Mouse (Mus musculus): Measurements from ENCODE around the gene Zmiz1.

Zmiz1 gene

GRCm38 (mm10) chr14:25489336-25490078 is 30.5 kb downstream of the Zmiz1 start:
- DNase-seq (ENCODE audit: low spot score in 2 of 2), result no peak

GRCm38 (mm10) chr14:25491961-25492360 is 33.0 kb downstream of the Zmiz1 start:
- DNase-seq (ENCODE audit: low spot score in 2 of 2), result no peak

- DNase-seq (ENCODE audit: low spot score in 2 of 2), result no peak
Measured at GRCm38 (mm10) chr14:25492567-25493279, 33.7 kb downstream of the Zmiz1 start.

- no peak for DNase-seq (ENCODE audit: low spot score in 2 of 2)
Measured at GRCm38 (mm10) chr14:25493301-25494241, 34.6 kb downstream of the Zmiz1 start.

- DNase-seq (ENCODE audit: low spot score in 2 of 2), result no peak
Measured at GRCm38 (mm10) chr14:25494778-25495177, 35.8 kb downstream of the Zmiz1 start.

- DNase-seq (ENCODE audit: low spot score in 2 of 2), result peak in 1 of 2 experiments; percentile 64
Measured at GRCm38 (mm10) chr14:25496116-25496515, 37.1 kb downstream of the Zmiz1 start.

- DNase-seq (ENCODE audit: low spot score in 2 of 2), result no peak
Measured at GRCm38 (mm10) chr14:25496989-25497388, 38.0 kb downstream of the Zmiz1 start.

GRCm38 (mm10) chr14:25497596-25497995 is 38.6 kb downstream of the Zmiz1 start:
- peak; percentile 18 to 53 for DNase-seq (ENCODE audit: low spot score in 2 of 2)

GRCm38 (mm10) chr14:25498367-25498766 is 39.4 kb downstream of the Zmiz1 start:
- no peak for DNase-seq (ENCODE audit: low spot score in 2 of 2)

GRCm38 (mm10) chr14:25499526-25499925 is 40.5 kb downstream of the Zmiz1 start:
- no peak for DNase-seq (ENCODE audit: low spot score in 2 of 2)

- DNase-seq (ENCODE audit: low spot score in 2 of 2), result no peak
Measured at GRCm38 (mm10) chr14:25500511-25501120, 41.6 kb downstream of the Zmiz1 start.

GRCm38 (mm10) chr14:25501481-25501880 is 42.5 kb downstream of the Zmiz1 start:
- DNase-seq (ENCODE audit: low spot score in 2 of 2), result no peak

- DNase-seq (ENCODE audit: low spot score in 2 of 2), result no peak
Measured at GRCm38 (mm10) chr14:25502355-25502754, 43.4 kb downstream of the Zmiz1 start.

- no peak for DNase-seq (ENCODE audit: low spot score in 2 of 2)
Measured at GRCm38 (mm10) chr14:25504241-25504640, 45.3 kb downstream of the Zmiz1 start.

GRCm38 (mm10) chr14:25505201-25505671 is 46.3 kb downstream of the Zmiz1 start:
- no peak for DNase-seq (ENCODE audit: low spot score in 2 of 2)

- DNase-seq (ENCODE audit: low spot score in 2 of 2), result no peak
Measured at GRCm38 (mm10) chr14:25508111-25508756, 49.2 kb downstream of the Zmiz1 start.

GRCm38 (mm10) chr14:25508757-25509139 is 49.8 kb downstream of the Zmiz1 start:
- DNase-seq (ENCODE audit: low spot score in 2 of 2), result no peak

- no peak for DNase-seq (ENCODE audit: low spot score in 2 of 2)
Measured at GRCm38 (mm10) chr14:25509450-25510129, 50.6 kb downstream of the Zmiz1 start.

GRCm38 (mm10) chr14:25510362-25510761 is 51.4 kb downstream of the Zmiz1 start:
- no peak for DNase-seq (ENCODE audit: low spot score in 2 of 2)

- DNase-seq (ENCODE audit: low spot score in 2 of 2), result no peak
Measured at GRCm38 (mm10) chr14:25510987-25511386, 52.0 kb downstream of the Zmiz1 start.

Data from frontal cortex, postnatal 36 days (tissue).